Mouse (Mus musculus) spleen, adult 2 months (tissue): ENCODE data around the gene Ubr1.

Experiments used
- CTCF ChIP-seq: fragments of 200-500 bp; IDR thresholded peaks from 2 replicates; pipeline ENCODE4 v1.5.1; 2011; ENCODE audit warnings: mild to moderate bottlenecking, inconsistent platforms; ENCODE audit not compliant: insufficient read depth, insufficient read length, insufficient replicate concordance; ENCODE audit errors: extremely low read depth
- POLR2A ChIP-seq: fragments of 200-500 bp; IDR thresholded peaks from 2 replicates; pipeline ENCODE4 v1.6.1; 2011; ENCODE audit warnings: low read depth, low read length, inconsistent platforms

DNA sequence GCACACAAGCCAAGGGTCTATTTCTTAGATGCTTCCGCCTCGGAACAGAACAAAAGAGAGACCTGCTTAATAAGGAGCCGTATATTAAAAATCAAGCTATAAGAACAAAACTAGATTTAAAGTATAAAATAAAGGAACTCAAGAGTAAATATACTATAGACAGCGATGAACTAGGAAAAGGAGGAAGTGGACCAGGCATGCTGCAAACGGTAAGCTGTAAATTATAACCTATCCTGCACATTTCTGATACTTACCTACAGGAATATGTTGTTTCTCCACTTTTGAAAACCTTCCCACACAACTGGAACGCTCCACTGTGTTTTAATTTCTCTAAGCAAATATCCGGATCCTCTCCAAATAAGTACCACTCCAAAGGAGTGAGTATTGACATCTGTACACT is 7.4 kb downstream of the Ubr1 start:
- TF ChIP-seq POLR2A (no peak), CTCF (no peak)
